Mouse (Mus musculus) left cerebral cortex, postnatal 36 days (tissue): ENCODE results near the gene Alms1. TPM values are rescaled to one million over a fixed set of nuclear protein-coding genes. Genes with fewer than 3 reads are reported as not detected.

Source experiments
- DNase-seq, 2 experiments: peaks; one replicate each; pipeline ENCODE4 v3.0.0; 2021 to 2022; ENCODE audit warnings: low spot score in 2 of 2, mixed read lengths in 1 of 2
- intact Hi-C: fragments of 180-260 bp; cut with DNase I; formaldehyde crosslinking; loops from one replicate; pipeline ENCODE4 v1.15.1; 2025
- total RNA-seq, 2 experiments: library from RNA; stranded (reverse); gene quantifications; 2 replicates each; pipeline ENCODE4 v1.2.3; 2021

Gene Alms1
- 10 to 100 TPM in 1 of 2 experiments, 1 to 10 TPM in 1; 6.7 to 11.0 TPM for total RNA-seq

- peak; percentile 93 to 94 for DNase-seq
- intact Hi-C loops = loop anchor here (2.0 to 5.0 kb wide), 3 partner anchors 75 to 330 kb away; partner anchors contain the start of genes Cct7, Egr4, Nat8f1 and Pradc1
Measured at GRCm38 (mm10) chr6:85587396-85588143, at the start of gene Alms1. Alms1 (plus strand) TSS chr6:85587531.

GRCm38 (mm10) chr6:85543351-85544175 lies 43.8 kb upstream of the Alms1 start:
- no peak for DNase-seq
- intact Hi-C loops = no loop called here

- peak; percentile 50 to 55 for DNase-seq
- intact Hi-C loops = no loop called here
Measured at GRCm38 (mm10) chr6:85544251-85544881, 43.0 kb upstream of the Alms1 start.

- no peak for DNase-seq
- intact Hi-C loops = no loop called here
Measured at GRCm38 (mm10) chr6:85547642-85548041, 39.7 kb upstream of the Alms1 start.

GRCm38 (mm10) chr6:85562374-85562773 lies 25.0 kb upstream of the Alms1 start:
- no peak for DNase-seq
- intact Hi-C loops = no loop called here

GRCm38 (mm10) chr6:85572816-85573215 lies 14.5 kb upstream of the Alms1 start:
- DNase-seq = no peak
- intact Hi-C loops = no loop called here

GRCm38 (mm10) chr6:85581688-85582087 lies 5.6 kb upstream of the Alms1 start:
- intact Hi-C loops = no loop called here
- DNase-seq = no peak

GRCm38 (mm10) chr6:85584612-85585011 lies 2.7 kb upstream of the Alms1 start:
- DNase-seq = no peak
- intact Hi-C loops = loop anchor here (5.0 kb wide), 2 partner anchors 132 to 333 kb away; partner anchors contain the start of genes Cct7, Nat8f1 and Pradc1

- no peak for DNase-seq
- intact Hi-C loops = loop anchor here (5.0 kb wide), 2 partner anchors 135 to 330 kb away; partner anchors contain the start of genes Cct7, Nat8f1 and Pradc1
Measured at GRCm38 (mm10) chr6:85586805-85587367, 445 bp upstream of the Alms1 start.

GRCm38 (mm10) chr6:85588164-85588563 lies 833 bp downstream of the Alms1 start:
- intact Hi-C loops = loop anchor here (2.0 to 5.0 kb wide), 3 partner anchors 75 to 329 kb away; partner anchors contain the start of genes Cct7, Egr4, Nat8f1 and Pradc1
- peak in 1 of 2 experiments; percentile 9 for DNase-seq

- DNase-seq = no peak
- intact Hi-C loops = loop anchor here (2.0 to 5.0 kb wide), 3 partner anchors 76 to 329 kb away; partner anchors contain the start of genes Cct7, Egr4, Nat8f1 and Pradc1
Measured at GRCm38 (mm10) chr6:85588568-85588967, 1.2 kb downstream of the Alms1 start.

- DNase-seq = no peak
- intact Hi-C loops = no loop called here
Measured at GRCm38 (mm10) chr6:85590116-85590515, 2.8 kb downstream of the Alms1 start.

GRCm38 (mm10) chr6:85599310-85599709 lies 12.0 kb downstream of the Alms1 start:
- DNase-seq = no peak
- intact Hi-C loops = no loop called here

GRCm38 (mm10) chr6:85610511-85610910 lies 23.2 kb downstream of the Alms1 start:
- no peak for DNase-seq
- intact Hi-C loops = no loop called here

- DNase-seq = no peak
- intact Hi-C loops = no loop called here
Measured at GRCm38 (mm10) chr6:85620826-85621225, 33.5 kb downstream of the Alms1 start.

GRCm38 (mm10) chr6:85621600-85621999 lies 34.3 kb downstream of the Alms1 start:
- DNase-seq = no peak
- intact Hi-C loops = no loop called here

GRCm38 (mm10) chr6:85624511-85624910 lies 37.2 kb downstream of the Alms1 start:
- DNase-seq = no peak
- intact Hi-C loops = no loop called here

GRCm38 (mm10) chr6:85633165-85633564 lies 45.8 kb downstream of the Alms1 start:
- intact Hi-C loops = no loop called here

GRCm38 (mm10) chr6:85653244-85653643 lies 65.9 kb downstream of the Alms1 start:
- no peak for DNase-seq
- intact Hi-C loops = no loop called here

More at GRCm38 (mm10) chr6:85633165-85633564, 45.8 kb downstream of the Alms1 start:
- DNase-seq = no peak
